Mouse (Mus musculus) lung, adult 10 weeks (tissue): ENCODE results near the gene Mettl15. TPM values are rescaled to one million over a fixed set of nuclear protein-coding genes. Genes with fewer than 3 reads are reported as not detected.

ENCODE experiments used
- polyA plus RNA-seq: library from polyadenylated mRNA; stranded (reverse); fragments of 350-450 nt; fragmentation: Illumina TruSeq; extraction: RNeasy Lipid Tissue Mini Kit (QIAGEN cat#74804); gene quantifications from one replicate; pipeline ENCODE4 v1.2.3, GENCODE M21; 2014; ENCODE audit warnings: low read depth, low replicate concordance; ENCODE audit not compliant: insufficient read depth

The Mettl15 gene
- 3.8 TPM for polyA plus RNA-seq

GRCm38 (mm10) chr2:109280600-109281340 lies at the start of gene Mettl15, which contains the start of gene Kif18a:
Gene Mettl15 (minus strand): TSS chr2:109280748.
Gene Kif18a (plus strand): TSS chr2:109280738.

Other genes starting within 250 kb of the Mettl15 start
- gene Kif18a, start within 50 bp of the Mettl15 start, polyA plus RNA-seq, result 1.2 TPM